Mouse (Mus musculus) bone marrow macrophage, adult 2 months (primary cell): Measurements from ENCODE around the gene Sept6.

ENCODE experiments used
- CTCF ChIP-seq: IDR thresholded peaks from 2 replicates; pipeline ENCODE4 v1.5.1; 2012; ENCODE audit warnings: low read depth, mild to moderate bottlenecking, low read length, moderate library complexity
- POLR2A ChIP-seq: IDR thresholded peaks from 2 replicates; pipeline ENCODE4 v1.6.1; 2012; ENCODE audit warnings: mild to moderate bottlenecking, low read depth, low read length, borderline replicate concordance

DNA sequence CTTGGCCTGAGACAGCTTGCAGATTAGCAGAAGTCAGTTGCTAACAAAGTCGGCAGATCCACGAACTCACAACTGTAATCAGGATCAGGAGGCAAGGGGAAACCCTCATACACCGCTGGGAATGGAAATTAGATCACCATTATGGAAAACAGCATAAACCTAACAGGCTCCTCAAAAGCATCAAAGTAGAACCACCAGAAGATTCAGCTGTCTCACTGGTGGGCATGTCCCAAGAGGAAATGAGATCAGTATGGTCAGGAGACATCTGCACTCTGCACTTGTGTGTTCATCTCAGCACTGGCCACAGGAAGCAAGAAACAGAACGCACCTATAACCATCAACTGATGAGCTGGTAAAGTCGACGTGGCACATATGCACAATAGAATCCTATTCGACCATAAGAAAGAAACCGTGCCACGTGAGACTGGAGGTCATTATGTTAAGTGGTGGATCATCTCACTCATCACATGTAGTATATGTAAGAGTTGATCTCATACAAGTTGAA lies 26.6 kb upstream of the Sept6 start:
- TF ChIP-seq CTCF (no peak), POLR2A (no peak)
